Mouse (Mus musculus) liver, adult 2 months (tissue): ENCODE data around the gene Anxa4.

ENCODE experiments used
- CTCF ChIP-seq: fragments of 200-500 bp; IDR thresholded peaks from 2 replicates; pipeline ENCODE4 v1.5.1; 2011; ENCODE audit warnings: low read depth, low read length, control low read depth
- POLR2A ChIP-seq: fragments of 200-500 bp; IDR thresholded peaks from 2 replicates; pipeline ENCODE4 v1.6.1; 2011; ENCODE audit warnings: low read length, control low read depth; ENCODE audit not compliant: insufficient read depth; ENCODE audit errors: extremely low read depth

GRCm38 (mm10) chr6:86782342-86782741 is 11.0 kb downstream of the Anxa4 start:
- TF ChIP-seq CTCF = no peak
- TF ChIP-seq POLR2A = no peak
